Mouse (Mus musculus): ENCODE measurements at regions not wholly inside any gene's neighbourhood (a gene's known extent, or its start where the extent isn't known, plus 50 kb on each side); places are given as distances from the start of the nearest gene placed in this dataset.

GRCm38 (mm10) chr12:74523988-74524387, 207.8 kb upstream of the Gm11042 start:
- DNase-seq (ENCODE audit: low spot score in 2 of 2) = no peak

GRCm38 (mm10) chr12:74518032-74518431, 201.8 kb upstream of the Gm11042 start:
- DNase-seq (ENCODE audit: low spot score in 2 of 2) = no peak

- DNase-seq (ENCODE audit: low spot score in 2 of 2) = peak in 1 of 2 experiments; percentile 37
Measured at GRCm38 (mm10) chr12:74516527-74516926, 200.3 kb upstream of the Gm11042 start.

DNA sequence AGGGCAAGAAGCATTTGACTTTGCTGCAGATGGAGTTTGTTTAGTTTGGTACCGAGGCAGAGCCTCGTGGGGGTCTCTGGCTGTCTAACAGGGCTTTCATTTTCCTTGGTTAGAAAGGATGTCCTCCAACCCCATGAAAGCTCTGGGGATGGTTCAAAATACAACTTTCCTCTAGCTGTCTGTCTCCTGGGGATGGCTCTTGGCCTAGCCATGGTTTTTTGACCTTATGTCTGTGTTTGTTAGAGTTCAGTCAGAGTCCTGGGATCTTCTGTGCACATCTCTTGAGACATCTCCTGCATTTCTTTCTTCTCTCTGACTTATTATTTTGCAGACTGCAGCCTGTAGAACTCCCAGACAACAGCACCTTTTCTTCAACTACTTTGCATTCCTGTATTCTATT, 186.6 kb upstream of the Gm11042 start:
- no peak for DNase-seq (ENCODE audit: low spot score in 2 of 2)

DNA sequence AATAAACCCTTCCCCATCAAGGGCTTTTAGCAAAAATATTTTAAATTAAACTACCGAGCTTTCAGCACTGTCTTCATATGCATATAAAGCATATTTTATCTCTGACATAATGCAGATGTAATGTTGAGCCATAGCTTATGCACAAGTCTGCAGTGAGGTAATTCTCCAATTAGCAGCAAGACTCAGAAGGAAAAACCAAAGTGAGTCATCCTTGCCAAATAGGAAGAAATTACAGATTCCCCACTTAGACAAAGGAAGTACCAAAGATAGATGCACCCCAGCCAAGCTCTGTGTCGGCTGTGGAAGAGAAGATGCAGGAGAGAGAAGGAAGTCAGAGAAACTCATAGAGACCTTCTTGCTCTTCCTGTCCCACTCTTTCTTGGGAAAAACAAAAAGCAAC, 161.4 kb upstream of the Gm11042 start:
- no peak for DNase-seq (ENCODE audit: low spot score in 2 of 2)

DNA sequence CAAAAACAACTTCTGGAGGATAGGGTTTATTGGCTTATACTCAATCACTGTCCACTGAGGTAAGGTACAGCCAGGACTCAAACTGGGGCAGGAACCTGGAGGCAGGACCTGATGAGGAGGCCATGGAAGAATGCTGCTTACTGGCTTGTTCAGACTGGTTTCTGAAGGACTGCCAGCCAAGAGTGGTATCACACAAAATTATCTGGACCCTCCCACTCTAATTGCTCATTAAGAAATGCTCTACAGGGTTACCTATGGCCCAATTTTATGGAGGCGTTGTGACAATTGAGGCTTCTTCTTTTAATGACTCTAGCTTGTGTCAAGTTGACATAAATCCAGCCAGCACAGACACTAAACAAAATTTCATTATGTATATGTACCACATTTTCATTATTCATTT, 158.5 kb upstream of the Gm11042 start:
- no peak for DNase-seq (ENCODE audit: low spot score in 2 of 2)

- DNase-seq (ENCODE audit: low spot score in 2 of 2) = no peak
Measured at GRCm38 (mm10) chr12:74458521-74458920, 142.3 kb upstream of the Gm11042 start.

- no peak for DNase-seq (ENCODE audit: low spot score in 2 of 2)
Measured at GRCm38 (mm10) chr12:74452375-74453090, 136.3 kb upstream of the Gm11042 start.

- no peak for DNase-seq (ENCODE audit: low spot score in 2 of 2)
Measured at GRCm38 (mm10) chr12:74448248-74448647, 132.1 kb upstream of the Gm11042 start.

- no peak for DNase-seq (ENCODE audit: low spot score in 2 of 2)
Measured at GRCm38 (mm10) chr12:74434874-74435273, 118.7 kb upstream of the Gm11042 start.

- no peak for DNase-seq (ENCODE audit: low spot score in 2 of 2)
Measured at GRCm38 (mm10) chr12:74414738-74415137, 98.5 kb upstream of the Gm11042 start.

DNA sequence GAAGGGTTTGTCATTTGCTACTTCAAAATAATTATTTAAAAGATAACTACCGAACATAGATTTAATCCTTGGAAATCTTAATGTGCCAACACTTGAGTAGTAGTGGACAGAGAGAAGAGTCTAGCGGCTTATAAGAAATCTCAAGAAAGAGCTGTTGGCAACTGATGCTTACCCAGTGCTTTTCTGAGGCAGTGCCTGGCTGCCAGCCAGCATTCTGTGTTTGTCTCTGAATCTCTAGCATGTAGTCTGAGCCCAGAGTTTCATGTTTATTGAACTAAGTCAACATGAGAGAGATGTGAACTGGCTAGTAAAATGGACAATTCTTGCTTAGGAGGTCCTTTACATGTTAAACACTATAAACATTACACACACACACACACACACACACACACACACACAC, 94.3 kb upstream of the Gm11042 start:
- no peak for DNase-seq (ENCODE audit: low spot score in 2 of 2)

DNA sequence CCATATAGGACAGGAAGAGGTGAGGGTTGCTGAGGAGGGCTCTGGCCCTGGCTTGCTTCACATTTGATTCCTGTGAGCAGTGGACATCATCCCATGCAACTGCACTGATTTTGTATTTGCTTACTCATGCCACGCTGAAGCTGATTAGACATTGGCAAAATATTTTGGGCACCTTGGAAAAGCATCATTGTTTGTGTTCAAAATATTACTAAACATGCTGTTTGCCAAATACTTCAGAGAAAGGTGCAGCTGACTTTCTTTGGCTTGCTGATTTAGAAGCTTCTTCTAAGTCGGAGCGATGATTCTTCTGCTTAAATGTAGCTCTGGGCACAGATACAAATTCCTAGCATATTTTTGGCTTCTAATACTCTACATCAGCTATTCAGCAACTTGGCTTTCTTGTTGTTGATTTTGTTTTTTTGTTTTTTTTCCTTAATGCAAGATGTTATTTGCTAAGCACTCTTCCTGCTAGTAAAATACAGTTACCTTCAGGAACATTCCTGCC, 91.4 kb upstream of the Gm11042 start:
- no peak for DNase-seq (ENCODE audit: low spot score in 2 of 2)

DNA sequence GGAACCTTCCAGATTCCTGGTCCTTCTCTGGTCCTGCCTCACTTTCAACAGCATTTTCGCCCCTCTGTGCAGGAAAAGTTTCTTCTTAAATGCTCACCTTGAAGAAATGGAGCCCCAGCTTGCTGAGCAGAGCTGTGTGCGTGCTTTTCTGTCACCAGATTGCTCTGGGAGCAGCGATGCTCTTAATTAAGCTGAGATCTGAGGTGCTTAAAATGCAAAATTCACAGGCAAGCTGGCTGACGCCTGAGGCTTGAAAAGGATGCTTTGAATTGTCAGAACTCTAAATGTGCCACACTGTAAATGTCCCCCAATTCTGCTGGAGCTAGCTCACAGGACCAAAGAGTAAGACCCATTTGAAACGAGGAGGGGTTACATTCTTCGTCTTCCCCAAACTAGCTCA, 73.6 kb upstream of the Gm11042 start:
- DNase-seq (ENCODE audit: low spot score in 2 of 2) = no peak

All from gastrocnemius, postnatal 4 days (tissue).